Mouse (Mus musculus) E14TG2a.4 (cell line): ENCODE measurements around the gene Gm27179.
"Not testable (repeated sequence)": the region's sequence is repeated elsewhere in the genome, so short reads cannot be mapped to it uniquely, and the experiment has no call there.

Source experiments
- CTCF ChIP-seq: conservative IDR thresholded peaks from 2 replicates; pipeline ENCODE4 v1.5.1; 2014; ENCODE audit warnings: low read length
- NANOG ChIP-seq: IDR thresholded peaks from 2 replicates; pipeline ENCODE4 v1.6.1; 2014; ENCODE audit warnings: borderline replicate concordance, low read length, mixed read lengths
- POU5F1 ChIP-seq: IDR thresholded peaks from 2 replicates; pipeline ENCODE4 v1.6.1; 2014; ENCODE audit warnings: low read length, borderline replicate concordance

GRCm38 (mm10) chr14:69507000-69507399 is 5.3 kb downstream of the Gm27179 start:
- TF ChIP-seq CTCF, NANOG, POU5F1: not testable (repeated sequence)
